Mouse (Mus musculus) frontal cortex, adult 2 months (tissue): ENCODE results near the gene Gipr. TPM values are rescaled to one million over a fixed set of nuclear protein-coding genes. Genes with fewer than 3 reads are reported as not detected.

Source experiments
- DNase-seq, 2 experiments: peaks; one replicate each; pipeline ENCODE4 v3.0.0; 2022; ENCODE audit warnings: low spot score in 1 of 2; ENCODE audit errors: extremely low spot score in 1 of 2
- polyA plus RNA-seq: library from polyadenylated mRNA; depleted of rRNA; stranded (reverse); fragments of >200 nt; gene quantifications from 2 replicates; pipeline ENCODE4 v1.2.3, GENCODE M21; 2012; rRNA removed

The Gipr gene
- polyA plus RNA-seq, 1 experiment = 11.9 TPM

- no peak for DNase-seq
Observed at GRCm38 (mm10) chr7:19107436-19107835, 58.5 kb downstream of the Gipr start.

Other genes with a start within 250 kb of the Gipr start
- gene Nova2, start 240.2 kb downstream of the Gipr start, polyA plus RNA-seq = 25.0 and 27.0 TPM in 2 replicates
- 2.9 and 4.1 TPM in 2 replicates for gene Nanos2, start 178.7 kb downstream of the Gipr start, polyA plus RNA-seq
- gene Mypop, start 174.9 kb downstream of the Gipr start, polyA plus RNA-seq = 39.9 and 46.2 TPM in 2 replicates
- 29.0 and 30.5 TPM in 2 replicates for gene Irf2bp1, start 162.1 kb downstream of the Gipr start, polyA plus RNA-seq
- gene Foxa3, start 142.6 kb downstream of the Gipr start, polyA plus RNA-seq = not detected in 2 replicates
- gene Sympk, start 141.8 kb downstream of the Gipr start, polyA plus RNA-seq = 118 and 120 TPM in 2 replicates
- 0.14 and 0.17 TPM in 2 replicates for gene Rsph6a, start 111.4 kb downstream of the Gipr start, polyA plus RNA-seq
- gene Dmwd, start 89.9 kb downstream of the Gipr start, polyA plus RNA-seq = 174 and 178 TPM in 2 replicates
- gene Dmpk, start 82.3 kb downstream of the Gipr start, polyA plus RNA-seq = 50.3 and 59.6 TPM in 2 replicates
- gene Six5, start 71.5 kb downstream of the Gipr start, polyA plus RNA-seq = 5.4 and 5.7 TPM in 2 replicates
- 1.1 and 1.4 TPM in 2 replicates for gene Gm4969, start 47.8 kb downstream of the Gipr start, polyA plus RNA-seq
- 8.4 and 9.0 TPM in 2 replicates for gene Fbxo46, start 46.3 kb downstream of the Gipr start, polyA plus RNA-seq
- 15.3 and 16.7 TPM in 2 replicates for gene Qpctl, start 16.8 kb downstream of the Gipr start, polyA plus RNA-seq
- 70.7 and 83.9 TPM in 2 replicates for gene Snrpd2, start 16.4 kb downstream of the Gipr start, polyA plus RNA-seq
- gene Eml2, start 10.3 kb upstream of the Gipr start, polyA plus RNA-seq = 134 and 136 TPM in 2 replicates
- gene Gpr4, start 46.4 kb upstream of the Gipr start, polyA plus RNA-seq = 7.4 and 7.7 TPM in 2 replicates
- 40.9 and 41.0 TPM in 2 replicates for gene Opa3, start 62.2 kb upstream of the Gipr start, polyA plus RNA-seq
- gene Vasp, start 105.7 kb upstream of the Gipr start, polyA plus RNA-seq = 22.2 and 24.9 TPM in 2 replicates
- gene Ppm1n, start 113.9 kb upstream of the Gipr start, polyA plus RNA-seq = 0.48 and 0.62 TPM in 2 replicates
- 128 and 135 TPM in 2 replicates for gene Rtn2, start 116.5 kb upstream of the Gipr start, polyA plus RNA-seq
- gene Fosb, start 143.9 kb upstream of the Gipr start, polyA plus RNA-seq = 6.3 and 22.4 TPM in 2 replicates
- gene Ercc1, start 178.7 kb upstream of the Gipr start, polyA plus RNA-seq = 49.9 and 53.6 TPM in 2 replicates
- 12.7 and 15.2 TPM in 2 replicates for gene Cd3eap, start 193.4 kb upstream of the Gipr start, polyA plus RNA-seq
- gene Ppp1r13l, start 193.6 kb upstream of the Gipr start, polyA plus RNA-seq = 5.3 and 5.5 TPM in 2 replicates
- gene Ercc2, start 215.9 kb upstream of the Gipr start, polyA plus RNA-seq = 41.5 and 47.0 TPM in 2 replicates
- 2.6 TPM in 2 replicates for gene Klc3, start 238.0 kb upstream of the Gipr start, polyA plus RNA-seq
- gene Ckm, start 238.6 kb upstream of the Gipr start, polyA plus RNA-seq = 0.90 and 1.4 TPM in 2 replicates